Mouse (Mus musculus): ENCODE results near the gene Olfr520.
"Not testable (repeated sequence)": the region's sequence is repeated elsewhere in the genome, so short reads cannot be mapped to it uniquely, and the experiment has no call there.

Gene Olfr520

GRCm38 (mm10) chr7:99712431-99712830, 17.6 kb upstream of the Olfr520 start:
- DNase-seq = no peak

GRCm38 (mm10) chr7:99716536-99716935, 13.5 kb upstream of the Olfr520 start:
- DNase-seq = no peak

GRCm38 (mm10) chr7:99734612-99735011, 4.5 kb downstream of the Olfr520 start:
- DNase-seq = no peak

- not testable (repeated sequence) for DNase-seq
Measured at GRCm38 (mm10) chr7:99735491-99735890, 5.4 kb downstream of the Olfr520 start.

- no peak for DNase-seq
Measured at GRCm38 (mm10) chr7:99739276-99739675, 9.2 kb downstream of the Olfr520 start.

GRCm38 (mm10) chr7:99763207-99763606, 33.1 kb downstream of the Olfr520 start, which contains the start of gene Olfr521:
TSS of gene Olfr521 (plus strand) at chr7:99763507.
- DNase-seq = no peak

- DNase-seq = no peak
Measured at GRCm38 (mm10) chr7:99781385-99781784, 51.3 kb downstream of the Olfr520 start.

- no peak for DNase-seq
Measured at GRCm38 (mm10) chr7:99781916-99782315, 51.8 kb downstream of the Olfr520 start.

GRCm38 (mm10) chr7:99783421-99783820, 53.3 kb downstream of the Olfr520 start:
- DNase-seq = no peak

- DNase-seq = no peak
Measured at GRCm38 (mm10) chr7:99785553-99785952, 55.5 kb downstream of the Olfr520 start.
